Mouse (Mus musculus) yolk sac, embryonic 10.5 days (tissue): ENCODE data around the gene Arrdc2.

ENCODE experiments used
- DNase-seq: peaks from one replicate; pipeline ENCODE4 v3.0.0-alpha.2; 2017; ENCODE audit warnings: low spot score

The Arrdc2 gene

GRCm38 (mm10) chr8:70863956-70864711 is 24.6 kb upstream of the Arrdc2 start:
- DNase-seq = no peak

GRCm38 (mm10) chr8:70862824-70863641 is 23.5 kb upstream of the Arrdc2 start, which contains the start of gene Kcnn1:
Kcnn1 (minus strand) TSS chr8:70863258.
- DNase-seq = no peak

GRCm38 (mm10) chr8:70857516-70857915 is 18.0 kb upstream of the Arrdc2 start:
- DNase-seq = no peak

- DNase-seq = peak; percentile 62
Measured at GRCm38 (mm10) chr8:70856541-70857197, 17.1 kb upstream of the Arrdc2 start.

GRCm38 (mm10) chr8:70856028-70856427 is 16.5 kb upstream of the Arrdc2 start:
- no peak for DNase-seq

- DNase-seq = no peak
Measured at GRCm38 (mm10) chr8:70853863-70854262, 14.3 kb upstream of the Arrdc2 start.

- DNase-seq = no peak
Measured at GRCm38 (mm10) chr8:70852595-70853231, 13.2 kb upstream of the Arrdc2 start.

GRCm38 (mm10) chr8:70851837-70852236 is 12.3 kb upstream of the Arrdc2 start:
- DNase-seq = no peak

- DNase-seq = no peak
Measured at GRCm38 (mm10) chr8:70850947-70851346, 11.4 kb upstream of the Arrdc2 start.

- DNase-seq = no peak
Measured at GRCm38 (mm10) chr8:70850132-70850845, 10.8 kb upstream of the Arrdc2 start.

- no peak for DNase-seq
Measured at GRCm38 (mm10) chr8:70849333-70849990, 9.9 kb upstream of the Arrdc2 start.

GRCm38 (mm10) chr8:70846371-70847154 is 7.0 kb upstream of the Arrdc2 start:
- no peak for DNase-seq

GRCm38 (mm10) chr8:70845108-70845507 is 5.6 kb upstream of the Arrdc2 start:
- DNase-seq = no peak

- DNase-seq = peak; percentile 80
Measured at GRCm38 (mm10) chr8:70844523-70844922, 5.0 kb upstream of the Arrdc2 start.

- DNase-seq = no peak
Measured at GRCm38 (mm10) chr8:70843941-70844340, 4.4 kb upstream of the Arrdc2 start.

- DNase-seq = no peak
Measured at GRCm38 (mm10) chr8:70843214-70843773, 3.8 kb upstream of the Arrdc2 start.

GRCm38 (mm10) chr8:70842484-70842883 is 3.0 kb upstream of the Arrdc2 start:
- no peak for DNase-seq

- DNase-seq = peak; percentile 86
Measured at GRCm38 (mm10) chr8:70841147-70842072, 1.9 kb upstream of the Arrdc2 start.

- DNase-seq = no peak
Measured at GRCm38 (mm10) chr8:70840590-70840989, 1.1 kb upstream of the Arrdc2 start.
